Mouse (Mus musculus) lung, embryonic 16.5 days (tissue): Measurements from ENCODE around the gene Ppp2r5a. TPM values are rescaled to one million over a fixed set of nuclear protein-coding genes. Genes with fewer than 3 reads are reported as not detected.
A peak's percentile ranks its signal among the peaks of the same experiment; 100 is the strongest.

ENCODE experiments used
- ATAC-seq: fragments of 200-750 bp; cut with Nextera tagmentation; 2 replicates; pipeline ENCODE4 v1.8.0; 2017; ENCODE audit warnings: low read depth, mild to moderate bottlenecking, moderate library complexity
- H3K27ac ChIP-seq: fragments of 300-500 bp; sonication (generic); 2 replicates; pipeline ENCODE4 v1.5.1; 2014; ENCODE audit warnings: mild to moderate bottlenecking, control low read depth, low read length
- H3K27me3 ChIP-seq: fragments of 300-500 bp; sonication (generic); 2 replicates; pipeline ENCODE4 v1.6.1; 2014; ENCODE audit warnings: low read depth, low read length, mixed read lengths; ENCODE audit not compliant: control insufficient read depth, insufficient read depth
- H3K36me3 ChIP-seq: fragments of 300-500 bp; sonication (generic); 2 replicates; pipeline ENCODE4 v1.6.1; 2014; ENCODE audit warnings: low read length; ENCODE audit not compliant: control insufficient read depth, insufficient read depth
- H3K4me1 ChIP-seq: fragments of 300-500 bp; sonication (generic); replicated peaks from 2 replicates; pipeline ENCODE4 v1.6.1; 2014; ENCODE audit warnings: low read length, mixed read lengths; ENCODE audit not compliant: control insufficient read depth, insufficient read depth
- H3K4me2 ChIP-seq: fragments of 300-500 bp; sonication (generic); 2 replicates; pipeline ENCODE4 v1.6.1; 2014; ENCODE audit warnings: low read depth, low read length, control low read depth
- H3K4me3 ChIP-seq: fragments of 300-500 bp; sonication (generic); 2 replicates; pipeline ENCODE4 v1.5.1; 2014; ENCODE audit warnings: mild to moderate bottlenecking, low read length, control low read depth
- H3K9ac ChIP-seq: fragments of 300-500 bp; sonication (generic); 2 replicates; pipeline ENCODE4 v1.6.1; 2014; ENCODE audit warnings: low read length, control low read depth
- H3K9me3 ChIP-seq: fragments of 300-500 bp; sonication (generic); 2 replicates; pipeline ENCODE4 v1.6.1; 2016; ENCODE audit warnings: low read length; ENCODE audit not compliant: control insufficient read depth
- WGBS: fragments of 180-500 bp; shearing (Covaris S2); extraction: QIAGEN DNeasy Blood & Tissue Kit; methylation state at CpG from one replicate; pipeline ENCODE4 v1.1.7; 2014; 5-methylcytosine and 5-hydroxymethylcytosine counted together
- polyA plus RNA-seq: library from polyadenylated mRNA; unstranded; fragments of >200 nt; fragmentation: Nextera tagmentation; extraction: Ambion mirVana; gene quantifications from 2 replicates; pipeline ENCODE4 v1.2.1, GENCODE M21; 2015

The Ppp2r5a gene
- polyA plus RNA-seq, 1 experiment from 2014 or later = 18.4 TPM

GRCm38 (mm10) chr1:191330356-191330755 is 72.7 kb downstream of the Ppp2r5a start:
- H3K36me3 ChIP-seq = no peaks in the 10 kb centered on the region; the same call in 1 of the 2 replicates
- 92% methylated on average over 4 of the region's 4 CpGs for WGBS
- H3K9ac ChIP-seq = no peak overlapping the region
- H3K4me3 ChIP-seq = no peak overlapping the region
- H3K9me3 ChIP-seq = no peaks in the 10 kb centered on the region
- H3K27ac ChIP-seq = no peak overlapping the region
- no peak for ATAC-seq
- H3K4me1 ChIP-seq = peaks cover 22% of the 10 kb centered on the region
- H3K4me2 ChIP-seq = no peak overlapping the region
- no peaks in the 10 kb centered on the region for H3K27me3 ChIP-seq

- Histone ChIP-seq H3K4me1 (peaks cover 22% of the 10 kb centered on the region), H3K27ac (no peak overlapping the region), H3K4me3 (no peak overlapping the region), H3K27me3 (no peaks in the 10 kb centered on the region), H3K9ac (no peak overlapping the region), H3K4me2 (no peak overlapping the region), H3K36me3 (no peaks in the 10 kb centered on the region), H3K9me3 (no peaks in the 10 kb centered on the region)
- no peak for ATAC-seq
- WGBS = 46% methylated on average over 8 of the region's 8 CpGs
Observed at GRCm38 (mm10) chr1:191328019-191328441, 75.0 kb downstream of the Ppp2r5a start.

GRCm38 (mm10) chr1:191327258-191327657 is 75.8 kb downstream of the Ppp2r5a start:
- peak overlapping the region; percentile 8; the same call in 1 of the 2 replicates for H3K9ac ChIP-seq
- 77% methylated on average over 8 of the region's 8 CpGs for WGBS
- no peak overlapping the region for H3K4me3 ChIP-seq
- no peaks in the 10 kb centered on the region for H3K36me3 ChIP-seq
- no peak overlapping the region for H3K27ac ChIP-seq
- ATAC-seq = no peak
- peaks cover 22% of the 10 kb centered on the region for H3K4me1 ChIP-seq
- H3K4me2 ChIP-seq = peak overlapping the region; percentile 96; the same call in 1 of the 2 replicates
- H3K27me3 ChIP-seq = no peaks in the 10 kb centered on the region
- H3K9me3 ChIP-seq = no peaks in the 10 kb centered on the region

GRCm38 (mm10) chr1:191326233-191326882 is 76.7 kb downstream of the Ppp2r5a start:
- Histone ChIP-seq H3K4me1 (peaks cover 22% of the 10 kb centered on the region), H3K27ac (peak overlapping the region; percentile 71), H3K4me3 (peak overlapping the region; percentile 83), H3K4me2 (peak overlapping the region; percentile 96), H3K9ac (peak overlapping the region; percentile 87), H3K36me3 (no peaks in the 10 kb centered on the region), H3K9me3 (no peaks in the 10 kb centered on the region), H3K27me3 (no peaks in the 10 kb centered on the region)
- ATAC-seq = peak; percentile 71
- WGBS = 1% methylated on average over 35 of the region's 35 CpGs

GRCm38 (mm10) chr1:191325726-191326232 is 77.3 kb downstream of the Ppp2r5a start, which contains the start of gene Tmem206:
Gene Tmem206 (plus strand): TSS chr1:191325912.
- peak within 1 kb of the TSS; percentile 87 for H3K9ac ChIP-seq
- under 1% methylated on average over 42 of the region's 42 CpGs for WGBS
- H3K4me2 ChIP-seq = peak within 1 kb of the TSS; percentile 96
- peaks cover 22% of the 10 kb centered on the region for H3K4me1 ChIP-seq
- H3K9me3 ChIP-seq = no peaks in the 10 kb centered on the region
- peak within 1 kb of the TSS; percentile 83 for H3K4me3 ChIP-seq
- no peaks in the 10 kb centered on the region for H3K36me3 ChIP-seq
- H3K27ac ChIP-seq = peak within 1 kb of the TSS; percentile 71
- H3K27me3 ChIP-seq = no peaks in the 10 kb centered on the region
- ATAC-seq = peak; percentile 97

- peak overlapping the region; percentile 53; the same call in 1 of the 2 replicates for H3K27ac ChIP-seq
- peak overlapping the region; percentile 96 for H3K4me2 ChIP-seq
- H3K4me1 ChIP-seq = peaks cover 22% of the 10 kb centered on the region
- H3K9ac ChIP-seq = peak overlapping the region; percentile 46; the same call in 1 of the 2 replicates
- H3K36me3 ChIP-seq = no peaks in the 10 kb centered on the region
- WGBS = 77% methylated on average over 7 of the region's 7 CpGs
- ATAC-seq = no peak
- H3K4me3 ChIP-seq = no peak overlapping the region; the same call in 1 of the 2 replicates
- H3K27me3 ChIP-seq = no peaks in the 10 kb centered on the region
- no peaks in the 10 kb centered on the region for H3K9me3 ChIP-seq
Observed at GRCm38 (mm10) chr1:191324733-191325590, 78.1 kb downstream of the Ppp2r5a start.

- Histone ChIP-seq H3K4me1 (peaks cover 23% of the 10 kb centered on the region), H3K4me2 (no peak overlapping the region), H3K9ac (no peak overlapping the region), H3K9me3 (no peaks in the 10 kb centered on the region), H3K27me3 (no peaks in the 10 kb centered on the region), H3K27ac (no peak overlapping the region), H3K4me3 (no peak overlapping the region), H3K36me3 (no peaks in the 10 kb centered on the region)
- 81% methylated on average over 3 of the region's 3 CpGs for WGBS
- no peak for ATAC-seq
Observed at GRCm38 (mm10) chr1:191323381-191323780, 79.7 kb downstream of the Ppp2r5a start.

GRCm38 (mm10) chr1:191318686-191319085 is 84.4 kb downstream of the Ppp2r5a start:
- no peaks in the 10 kb centered on the region for H3K9me3 ChIP-seq
- no peaks in the 10 kb centered on the region for H3K36me3 ChIP-seq
- H3K4me3 ChIP-seq = no peak overlapping the region
- ATAC-seq = peak; percentile 9; the same call in 1 of the 2 replicates
- H3K9ac ChIP-seq = no peak overlapping the region
- no peak overlapping the region for H3K4me2 ChIP-seq
- H3K27me3 ChIP-seq = no peaks in the 10 kb centered on the region
- WGBS = 27% methylated on average over 5 of the region's 5 CpGs
- peak overlapping the region; percentile 65 for H3K27ac ChIP-seq
- peaks cover 7% of the 10 kb centered on the region for H3K4me1 ChIP-seq
